Mouse (Mus musculus) embryonic stem cell, embryonic (primary cell): ENCODE measurements around the gene Rbm15.

Source experiments
- CTCF ChIA-PET, 4 experiments: fragments of 300-600 bp in 2 of 4; fragments of 350-600 bp in 2 of 4; sonication (Branson Sonifier 250); formaldehyde crosslinking; loops; one replicate each; lab custom pipeline; 2022; ENCODE audit warnings: inconsistent platforms in 2 of 4; lab: Charles Lee
- POLR2A ChIA-PET, 4 experiments: fragments of 300-600 bp in 2 of 4; fragments of 350-600 bp in 2 of 4; sonication (Branson Sonifier 250); formaldehyde crosslinking; loops; one replicate each; lab custom pipeline; 2022; ENCODE audit warnings: antibody characterized with exemption in 4 of 4, inconsistent platforms in 1 of 4; lab: Charles Lee

The Rbm15 gene

DNA sequence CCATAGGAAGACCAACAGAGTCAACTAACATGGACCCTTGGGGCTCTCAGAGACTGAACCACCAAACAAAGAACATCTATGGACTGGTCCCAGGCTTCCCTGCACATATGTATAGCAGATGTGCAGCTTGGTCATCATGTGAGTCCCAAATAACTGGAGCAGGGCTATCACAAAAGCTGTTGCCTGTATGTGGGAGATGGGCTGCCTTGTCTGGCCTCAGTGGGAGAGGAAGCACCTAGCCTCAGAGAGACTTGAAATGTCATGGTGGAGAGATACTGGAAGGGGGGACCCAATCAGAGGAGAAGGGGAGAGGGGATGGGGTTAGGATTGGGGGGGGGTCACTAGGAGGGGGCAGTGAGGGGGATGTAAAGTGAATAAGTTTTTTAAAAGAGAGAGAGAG is 46.1 kb downstream of the Rbm15 start:
- POLR2A ChIA-PET: interaction anchor here in 1 of 4 experiments (0.6 to 3.7 kb wide), 4 partner anchors 9 to 114 kb away, joined by 3 to 13 read pairs (median 4); partner anchors contain the start of gene Lamtor5
- CTCF ChIA-PET: interaction anchor here in 2 of 4 experiments (0.6 to 0.7 kb wide), 3 partner anchors 173 to 263 kb away, joined by 3 to 6 read pairs (median 5); no protein-coding TSS in a partner anchor

DNA sequence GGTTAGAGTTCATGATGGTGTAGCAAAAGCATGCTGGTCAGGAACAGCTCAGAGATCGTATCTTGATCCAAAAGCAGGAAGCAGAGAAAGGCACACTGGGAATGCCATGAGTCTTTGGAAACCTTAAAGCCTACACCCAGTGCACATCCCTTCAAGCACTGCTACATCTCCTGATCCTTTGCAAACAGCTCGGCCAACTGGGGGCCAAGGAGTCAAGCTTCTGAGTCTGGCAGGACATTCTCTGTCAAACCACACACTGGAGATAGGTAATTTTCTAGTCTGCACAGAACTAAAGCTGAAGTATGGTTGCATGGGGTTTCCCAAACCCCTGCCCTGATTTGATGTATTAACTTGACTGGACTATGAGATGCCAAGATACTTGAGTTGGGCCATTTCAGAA is 47.4 kb downstream of the Rbm15 start:
- POLR2A ChIA-PET: interaction anchor here in 1 of 4 experiments (1.0 to 1.7 kb wide), 7 partner anchors 8 to 47 kb away, joined by 3 to 4 read pairs (median 3); partner anchors contain the start of gene Rbm15
- CTCF ChIA-PET: interaction anchor here in 1 of 4 experiments (0.6 kb wide), 1 partner anchor 265 kb away, joined by 3 read pairs; no protein-coding TSS in a partner anchor

DNA sequence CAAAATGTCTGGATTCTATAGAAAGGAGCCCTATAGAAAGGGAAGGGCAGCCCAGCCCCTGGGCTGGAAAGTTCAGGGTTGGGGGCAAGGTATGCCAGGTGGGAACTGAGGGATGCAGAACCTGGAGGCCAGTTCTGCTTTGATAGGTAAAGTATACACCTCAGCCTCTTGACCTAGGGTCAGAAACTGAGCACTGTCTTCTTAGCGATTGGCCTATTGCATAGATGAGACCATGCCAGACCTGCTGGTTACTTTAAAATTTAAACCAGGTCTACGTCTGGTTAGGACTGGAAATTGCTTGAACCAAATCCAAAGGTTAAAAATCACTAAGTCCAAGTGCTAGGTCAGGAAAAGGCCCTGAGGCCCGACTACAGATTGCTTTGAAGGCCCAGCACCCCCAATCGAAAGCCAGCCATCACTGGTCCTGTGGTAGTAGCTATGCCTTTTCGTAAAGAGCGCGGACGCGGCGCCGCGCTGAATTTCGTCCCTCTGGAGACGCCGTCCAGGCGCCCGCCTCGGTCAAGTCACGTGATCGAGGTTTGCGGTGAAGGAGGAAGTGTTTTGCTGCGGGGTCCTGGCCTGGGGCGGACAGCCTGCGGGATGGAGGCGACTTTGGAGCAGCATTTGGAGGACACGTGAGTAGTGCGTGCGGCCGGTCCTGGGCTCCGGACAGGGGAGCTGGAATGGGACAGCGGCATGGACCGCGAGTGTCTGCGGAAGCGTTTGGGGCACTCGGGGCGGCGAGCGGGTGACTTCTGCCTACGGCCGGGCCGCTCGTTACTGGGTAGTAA is 54.8 kb downstream of the Rbm15 start, which contains the start of gene Lamtor5:
Gene Lamtor5 (plus strand): TSS at position 380 of the 791 bp plus-strand sequence.
- POLR2A ChIA-PET: interaction anchor here in 3 of 4 experiments (0.5 to 6.5 kb wide), 41 partner anchors 10 to 1296 kb away, joined by 3 to 52 read pairs (median 4); partner anchors contain the start of genes Rbm15 (in 3 of the 3), Slc16a4 (in 2 of the 3), Ahcyl1 (in 1 of the 3) and Cept1 (in 1 of the 3)
- CTCF ChIA-PET: interaction anchor here in 3 of 4 experiments (0.8 to 2.0 kb wide), 5 partner anchors 45 to 184 kb away, joined by 3 to 5 read pairs (median 4); no protein-coding TSS in a partner anchor

DNA sequence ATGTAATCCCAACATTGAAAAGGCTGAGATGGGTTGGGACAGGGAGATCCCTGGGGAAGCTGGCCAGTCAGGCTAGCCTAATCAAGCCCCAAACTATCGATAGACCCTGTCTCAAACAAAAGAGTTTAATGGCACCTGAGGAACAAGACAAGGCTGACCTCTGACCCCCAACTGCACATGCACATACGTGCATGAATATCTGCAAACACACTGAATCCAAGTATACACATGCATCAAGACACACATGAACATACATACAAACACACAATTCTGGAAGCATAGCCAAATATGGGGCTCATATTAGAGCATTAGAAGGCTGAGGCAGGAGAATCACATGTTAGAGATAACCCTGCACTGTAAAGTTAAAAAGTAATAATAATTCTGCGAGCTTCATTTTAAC is 56.8 kb downstream of the Rbm15 start:
- POLR2A ChIA-PET: interaction anchor here in 2 of 4 experiments (0.8 to 6.5 kb wide), 4 partner anchors 17 to 56 kb away, joined by 3 to 52 read pairs (median 4); partner anchors contain the start of genes Rbm15 (in 1 of the 2) and Slc16a4 (in 1 of the 2)
- CTCF ChIA-PET: interaction anchor here in 2 of 4 experiments (0.7 to 1.2 kb wide), 4 partner anchors 39 to 186 kb away, joined by 3 to 10 read pairs (median 4); no protein-coding TSS in a partner anchor

DNA sequence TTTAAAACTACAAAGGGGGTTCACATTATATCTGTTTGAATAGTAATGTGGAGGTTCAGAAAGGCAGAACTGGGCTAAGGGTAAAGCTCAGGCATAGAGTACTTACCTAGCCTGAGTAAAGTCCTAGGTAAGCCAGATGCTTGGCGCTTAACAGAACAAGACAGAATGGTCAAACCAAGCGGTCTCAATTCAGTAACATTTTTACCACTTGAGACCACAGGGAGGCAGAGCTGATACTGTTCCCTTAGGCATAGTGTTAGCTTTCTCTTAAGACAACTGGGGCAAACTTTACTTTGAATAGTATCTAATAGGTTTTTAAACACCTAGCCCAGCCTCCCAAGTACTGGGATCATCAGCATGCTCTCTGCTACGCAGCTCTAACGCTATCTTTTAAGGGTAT is 57.5 kb downstream of the Rbm15 start:
- CTCF ChIA-PET: interaction anchor here in 1 of 4 experiments (0.6 to 1.2 kb wide), 5 partner anchors 42 to 196 kb away, joined by 3 to 10 read pairs (median 4); no protein-coding TSS in a partner anchor

More for the DNA sequence above, 57.5 kb downstream of the Rbm15 start:
- POLR2A ChIA-PET: interaction anchor here in 1 of 4 experiments (1.3 to 1.5 kb wide), 4 partner anchors 16 to 59 kb away, joined by 3 read pairs; no protein-coding TSS in a partner anchor
